Mouse (Mus musculus) midbrain, embryonic 16.5 days (tissue): ENCODE measurements around the gene AC134908.4. TPM values are rescaled to one million over a fixed set of nuclear protein-coding genes. Genes with fewer than 3 reads are reported as not detected.

ENCODE experiments used
- ATAC-seq: fragments of 200-750 bp; cut with Nextera tagmentation; 2 replicates; pipeline ENCODE4 v1.8.0; 2017; ENCODE audit warnings: moderate TSS enrichment
- H3K27ac ChIP-seq: fragments of 300-500 bp; sonication (generic); 2 replicates; pipeline ENCODE4 v1.5.1; 2014; ENCODE audit warnings: mild to moderate bottlenecking, low read length, mixed read lengths
- H3K27me3 ChIP-seq: fragments of 300-500 bp; sonication (generic); 2 replicates; pipeline ENCODE4 v1.6.1; 2014; ENCODE audit warnings: low read depth, low read length, mixed read lengths; ENCODE audit not compliant: control insufficient read depth, insufficient read depth
- H3K36me3 ChIP-seq: fragments of 300-500 bp; sonication (generic); 2 replicates; pipeline ENCODE4 v1.6.1; 2014; ENCODE audit warnings: mild to moderate bottlenecking, low read length, moderate library complexity, mixed read lengths; ENCODE audit not compliant: control insufficient read depth, insufficient read depth
- H3K4me1 ChIP-seq: fragments of 300-500 bp; sonication (generic); 2 replicates; pipeline ENCODE4 v1.6.1; 2014; ENCODE audit warnings: mild to moderate bottlenecking, low read length, mixed read lengths; ENCODE audit not compliant: control insufficient read depth, insufficient read depth
- H3K4me2 ChIP-seq: fragments of 300-500 bp; sonication (generic); 2 replicates; pipeline ENCODE4 v1.6.1; 2014; ENCODE audit warnings: mild to moderate bottlenecking, low read length, mixed read lengths
- H3K4me3 ChIP-seq: fragments of 300-500 bp; sonication (generic); 2 replicates; pipeline ENCODE4 v1.5.1; 2014; ENCODE audit warnings: low read depth, mild to moderate bottlenecking, low read length, moderate library complexity, mixed read lengths
- H3K9ac ChIP-seq: fragments of 300-500 bp; sonication (generic); 2 replicates; pipeline ENCODE4 v1.6.1; 2014; ENCODE audit warnings: low read depth, low read length, mixed read lengths
- H3K9me3 ChIP-seq: fragments of 300-500 bp; sonication (generic); replicated peaks from 2 replicates; pipeline ENCODE4 v1.6.1; 2014; ENCODE audit warnings: mild to moderate bottlenecking, low read length, mixed read lengths; ENCODE audit not compliant: control insufficient read depth, poor library complexity, severe bottlenecking
- WGBS: fragments of 180-500 bp; shearing (Covaris S2); extraction: QIAGEN DNeasy Blood & Tissue Kit; methylation state at CpG from one replicate; pipeline ENCODE4 v1.1.7; 2014; 5-methylcytosine and 5-hydroxymethylcytosine counted together
- polyA plus RNA-seq: library from polyadenylated mRNA; unstranded; fragments of >200 nt; fragmentation: Nextera tagmentation; extraction: Ambion mirVana; gene quantifications from 2 replicates; pipeline ENCODE4 v1.2.1, GENCODE M21; 2015

The AC134908.4 gene
- polyA plus RNA-seq, 1 experiment from 2014 or later = not detected

- Histone ChIP-seq H3K27ac (peak overlapping the region; percentile 91; the same call in 1 of the 2 replicates), H3K4me3 (no peak overlapping the region), H3K4me2 (peak overlapping the region; percentile 97), H3K27me3 (no peaks in the 10 kb centered on the region), H3K4me1 (peaks cover 56% of the 10 kb centered on the region), H3K9me3 (no peaks in the 10 kb centered on the region), H3K9ac (no peak overlapping the region), H3K36me3 (peaks cover 25% of the 10 kb centered on the region)
- 92% methylated on average over 22 of the region's 22 CpGs for WGBS
- no peak for ATAC-seq
These were observed 32.2 kb upstream of the AC134908.4 start for GRCm38 (mm10) chr17:25827546-25828222.

- no peak overlapping the region for H3K9ac ChIP-seq
These were observed 31.6 kb upstream of the AC134908.4 start for GRCm38 (mm10) chr17:25827011-25827410.

DNA sequence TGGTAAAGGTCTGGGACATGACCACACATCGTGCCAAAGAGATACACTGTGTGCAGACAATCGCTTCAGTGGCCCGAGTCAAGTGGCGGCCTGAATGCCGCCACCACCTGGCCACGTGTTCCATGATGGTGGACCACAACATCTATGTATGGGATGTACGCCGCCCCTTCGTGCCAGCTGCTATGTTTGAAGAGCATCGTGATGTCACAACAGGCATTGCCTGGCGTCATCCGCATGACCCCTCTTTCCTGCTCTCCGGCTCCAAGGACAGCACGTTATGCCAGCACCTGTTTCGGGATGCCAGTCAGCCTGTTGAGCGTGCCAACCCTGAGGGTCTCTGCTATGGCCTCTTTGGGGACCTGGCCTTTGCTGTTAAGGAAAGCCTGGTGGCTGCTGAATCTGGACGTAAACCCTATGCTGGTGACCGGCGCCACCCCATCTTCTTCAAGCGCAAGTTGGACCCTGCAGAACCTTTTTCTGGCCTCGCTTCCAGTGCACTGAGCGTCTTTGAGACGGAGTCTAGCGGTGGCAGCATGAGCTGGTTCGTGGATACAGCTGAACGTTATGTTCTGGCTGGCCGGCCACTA is 30.6 kb upstream of the AC134908.4 start:
- Histone ChIP-seq H3K4me3 (no peak overlapping the region), H3K4me1 (peaks cover 44% of the 10 kb centered on the region), H3K27me3 (no peaks in the 10 kb centered on the region), H3K27ac (no peak overlapping the region), H3K9me3 (no peaks in the 10 kb centered on the region), H3K9ac (no peak overlapping the region), H3K4me2 (no peak overlapping the region), H3K36me3 (peaks cover 19% of the 10 kb centered on the region)
- 96% methylated on average over 27 of the region's 27 CpGs for WGBS
- ATAC-seq = no peak

More at GRCm38 (mm10) chr17:25827011-25827410, 31.6 kb upstream of the AC134908.4 start:
- Histone ChIP-seq H3K4me2 (no peak overlapping the region), H3K4me3 (no peak overlapping the region), H3K27ac (no peak overlapping the region), H3K36me3 (peaks cover 25% of the 10 kb centered on the region), H3K4me1 (peaks cover 54% of the 10 kb centered on the region), H3K27me3 (no peaks in the 10 kb centered on the region), H3K9me3 (no peaks in the 10 kb centered on the region)
- ATAC-seq = no peak
- WGBS = 95% methylated on average over 13 of the region's 13 CpGs

- H3K9ac ChIP-seq = no peak overlapping the region
- 89% methylated on average over 6 of the region's 6 CpGs for WGBS
- no peak for ATAC-seq
- H3K4me2 ChIP-seq = no peak overlapping the region; the same call in 1 of the 2 replicates
- peaks cover 12% of the 10 kb centered on the region for H3K36me3 ChIP-seq
- H3K27ac ChIP-seq = no peak overlapping the region
- no peaks in the 10 kb centered on the region for H3K9me3 ChIP-seq
- no peaks in the 10 kb centered on the region for H3K27me3 ChIP-seq
- no peak overlapping the region for H3K4me3 ChIP-seq
- peaks cover 38% of the 10 kb centered on the region for H3K4me1 ChIP-seq
These were observed 29.9 kb upstream of the AC134908.4 start for GRCm38 (mm10) chr17:25825311-25825710.

DNA sequence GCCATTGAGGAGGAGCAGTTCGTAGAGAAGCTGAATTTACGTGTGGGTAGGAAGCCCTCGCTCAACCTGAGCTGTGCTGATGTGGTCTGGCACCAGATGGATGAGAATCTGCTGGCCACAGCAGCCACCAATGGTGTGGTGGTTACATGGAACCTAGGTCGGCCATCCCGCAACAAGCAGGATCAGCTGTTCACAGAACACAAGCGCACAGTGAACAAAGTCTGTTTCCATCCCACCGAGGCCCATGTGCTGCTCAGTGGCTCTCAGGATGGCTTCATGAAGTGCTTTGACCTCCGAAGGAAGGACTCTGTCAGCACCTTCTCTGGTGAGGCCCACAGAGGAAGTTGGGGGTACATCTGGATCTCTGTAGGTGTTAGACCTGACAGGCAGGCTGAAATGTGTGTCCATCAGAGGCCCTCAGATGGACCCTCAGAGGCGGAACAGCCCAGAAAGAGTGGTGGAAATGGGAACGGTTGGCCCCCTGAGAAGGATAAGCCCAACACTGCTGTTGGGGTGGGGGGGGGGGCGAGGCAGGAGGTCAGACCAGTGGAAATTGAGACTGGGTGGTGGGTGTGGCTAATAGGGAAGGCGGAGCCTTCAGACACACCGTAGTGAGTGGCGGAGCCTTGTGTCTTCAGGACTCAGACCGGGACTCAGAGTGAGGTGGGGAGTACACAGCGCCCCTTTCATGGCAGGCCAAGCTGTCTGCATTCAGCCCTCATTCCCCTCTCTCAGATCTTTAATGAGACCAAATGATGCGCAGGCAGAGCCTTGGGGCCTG is 29.1 kb upstream of the AC134908.4 start:
- no peaks in the 10 kb centered on the region for H3K9me3 ChIP-seq
- no peaks in the 10 kb centered on the region for H3K27me3 ChIP-seq
- peak overlapping the region; percentile 87 for H3K4me2 ChIP-seq
- H3K4me3 ChIP-seq = peak overlapping the region; percentile 58
- peaks cover 31% of the 10 kb centered on the region for H3K4me1 ChIP-seq
- peaks cover 14% of the 10 kb centered on the region for H3K36me3 ChIP-seq
- no peak overlapping the region for H3K27ac ChIP-seq
- ATAC-seq = no peak
- H3K9ac ChIP-seq = peak overlapping the region; percentile 77
- 76% methylated on average over 17 of the region's 17 CpGs for WGBS

DNA sequence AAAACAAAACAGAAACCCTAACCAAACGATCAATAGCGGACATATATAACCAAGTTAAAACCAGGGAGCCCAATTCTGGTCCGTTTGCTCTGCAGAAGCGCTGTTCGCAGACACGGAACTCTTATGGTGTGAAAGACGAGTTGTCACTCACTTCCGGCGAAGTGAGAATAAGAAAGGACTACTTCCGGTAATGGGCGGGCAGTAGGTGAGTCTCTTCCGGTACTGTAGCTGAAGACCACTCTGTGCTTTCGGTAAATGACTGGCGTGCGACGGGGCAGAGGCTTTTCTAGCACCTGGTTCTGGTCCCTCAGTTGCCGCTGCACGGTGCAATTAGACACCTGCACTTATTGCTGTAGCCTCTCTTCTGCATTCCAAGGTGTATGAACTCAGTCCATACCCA is 28.0 kb upstream of the AC134908.4 start, which contains the start of gene Wdr24:
TSS of gene Wdr24 (plus strand) at position 176 of the 400 bp plus-strand sequence.
- Histone ChIP-seq H3K9ac (peak within 1 kb of the TSS; percentile 77), H3K9me3 (no peaks in the 10 kb centered on the region), H3K36me3 (peaks cover 20% of the 10 kb centered on the region), H3K27ac (peak within 1 kb of the TSS; percentile 83), H3K4me1 (peaks cover 29% of the 10 kb centered on the region), H3K27me3 (peaks cover 4% of the 10 kb centered on the region), H3K4me3 (peak within 1 kb of the TSS; percentile 58), H3K4me2 (peak within 1 kb of the TSS; percentile 87)
- WGBS = under 1% methylated on average over 18 of the region's 18 CpGs
- ATAC-seq = peak; percentile 73

- 12% methylated on average over 46 of the region's 46 CpGs for WGBS
- no peak overlapping the region for H3K4me2 ChIP-seq
- no peak overlapping the region for H3K4me3 ChIP-seq
- peaks cover 11% of the 10 kb centered on the region for H3K27me3 ChIP-seq
- H3K36me3 ChIP-seq = peaks cover 27% of the 10 kb centered on the region
- ATAC-seq = no peak
- no peak overlapping the region for H3K27ac ChIP-seq
- H3K9ac ChIP-seq = peak overlapping the region; percentile 20; the same call in 1 of the 2 replicates
- peaks cover 5% of the 10 kb centered on the region for H3K4me1 ChIP-seq
- no peaks in the 10 kb centered on the region for H3K9me3 ChIP-seq
These were observed 23.7 kb upstream of the AC134908.4 start for GRCm38 (mm10) chr17:25818851-25819780.

GRCm38 (mm10) chr17:25817662-25818061 is 22.2 kb upstream of the AC134908.4 start:
- Histone ChIP-seq H3K9ac (no peak overlapping the region), H3K27ac (no peak overlapping the region), H3K9me3 (no peaks in the 10 kb centered on the region), H3K4me3 (no peak overlapping the region), H3K27me3 (peaks cover 11% of the 10 kb centered on the region), H3K4me2 (no peak overlapping the region), H3K36me3 (peaks cover 27% of the 10 kb centered on the region), H3K4me1 (peaks cover 9% of the 10 kb centered on the region)
- WGBS = 90% methylated on average over 11 of the region's 11 CpGs
- ATAC-seq = no peak
